Mouse (Mus musculus) hindbrain, embryonic 16.5 days (tissue): Measurements from ENCODE around the gene Tmem139. TPM values are rescaled to one million over a fixed set of nuclear protein-coding genes. Genes with fewer than 3 reads are reported as not detected.

Source experiments
- ATAC-seq: fragments of 200-750 bp; cut with Nextera tagmentation; 2 replicates; pipeline ENCODE4 v1.8.0; 2017; ENCODE audit warnings: moderate TSS enrichment, moderate library complexity
- H3K27ac ChIP-seq: fragments of 300-500 bp; sonication (generic); 2 replicates; pipeline ENCODE4 v1.5.1; 2014; ENCODE audit warnings: low read depth, mild to moderate bottlenecking, control low read depth, low read length, moderate library complexity
- H3K27me3 ChIP-seq: fragments of 300-500 bp; sonication (generic); replicated peaks from 2 replicates; pipeline ENCODE4 v1.6.1; 2014; ENCODE audit warnings: low read length; ENCODE audit not compliant: control insufficient read depth, insufficient read depth
- H3K36me3 ChIP-seq: fragments of 300-500 bp; sonication (generic); 2 replicates; pipeline ENCODE4 v1.6.1; 2014; ENCODE audit warnings: mild to moderate bottlenecking, low read length, moderate library complexity, mixed read lengths; ENCODE audit not compliant: control insufficient read depth, insufficient read depth
- H3K4me1 ChIP-seq: fragments of 300-500 bp; sonication (generic); 2 replicates; pipeline ENCODE4 v1.6.1; 2014; ENCODE audit warnings: low read depth, low read length; ENCODE audit not compliant: control insufficient read depth, insufficient read depth
- H3K4me2 ChIP-seq: fragments of 300-500 bp; sonication (generic); 2 replicates; pipeline ENCODE4 v1.6.1; 2014; ENCODE audit warnings: mild to moderate bottlenecking, low read length, control low read depth, moderate library complexity
- H3K4me3 ChIP-seq: fragments of 300-500 bp; sonication (generic); 2 replicates; pipeline ENCODE4 v1.5.1; 2014; ENCODE audit warnings: mild to moderate bottlenecking, low read length, control low read depth, moderate library complexity
- H3K9ac ChIP-seq: fragments of 300-500 bp; sonication (generic); 2 replicates; pipeline ENCODE4 v1.6.1; 2014; ENCODE audit warnings: low read depth, mild to moderate bottlenecking, control low read depth, low read length, moderate library complexity
- H3K9me3 ChIP-seq: fragments of 300-500 bp; sonication (generic); 2 replicates; pipeline ENCODE4 v1.6.1; 2014; ENCODE audit warnings: mild to moderate bottlenecking, low read length, moderate library complexity; ENCODE audit not compliant: control insufficient read depth
- WGBS: fragments of 180-500 bp; shearing (Covaris S2); extraction: QIAGEN DNeasy Blood & Tissue Kit; methylation state at CpG from one replicate; pipeline ENCODE4 v1.1.7; 2014; 5-methylcytosine and 5-hydroxymethylcytosine counted together
- polyA plus RNA-seq: library from polyadenylated mRNA; unstranded; fragments of >200 nt; fragmentation: Nextera tagmentation; extraction: Ambion mirVana; gene quantifications from 2 replicates; pipeline ENCODE4 v1.2.1, GENCODE M21; 2015

The Tmem139 gene
- polyA plus RNA-seq, 1 experiment from 2014 or later, result 0.14 TPM

DNA sequence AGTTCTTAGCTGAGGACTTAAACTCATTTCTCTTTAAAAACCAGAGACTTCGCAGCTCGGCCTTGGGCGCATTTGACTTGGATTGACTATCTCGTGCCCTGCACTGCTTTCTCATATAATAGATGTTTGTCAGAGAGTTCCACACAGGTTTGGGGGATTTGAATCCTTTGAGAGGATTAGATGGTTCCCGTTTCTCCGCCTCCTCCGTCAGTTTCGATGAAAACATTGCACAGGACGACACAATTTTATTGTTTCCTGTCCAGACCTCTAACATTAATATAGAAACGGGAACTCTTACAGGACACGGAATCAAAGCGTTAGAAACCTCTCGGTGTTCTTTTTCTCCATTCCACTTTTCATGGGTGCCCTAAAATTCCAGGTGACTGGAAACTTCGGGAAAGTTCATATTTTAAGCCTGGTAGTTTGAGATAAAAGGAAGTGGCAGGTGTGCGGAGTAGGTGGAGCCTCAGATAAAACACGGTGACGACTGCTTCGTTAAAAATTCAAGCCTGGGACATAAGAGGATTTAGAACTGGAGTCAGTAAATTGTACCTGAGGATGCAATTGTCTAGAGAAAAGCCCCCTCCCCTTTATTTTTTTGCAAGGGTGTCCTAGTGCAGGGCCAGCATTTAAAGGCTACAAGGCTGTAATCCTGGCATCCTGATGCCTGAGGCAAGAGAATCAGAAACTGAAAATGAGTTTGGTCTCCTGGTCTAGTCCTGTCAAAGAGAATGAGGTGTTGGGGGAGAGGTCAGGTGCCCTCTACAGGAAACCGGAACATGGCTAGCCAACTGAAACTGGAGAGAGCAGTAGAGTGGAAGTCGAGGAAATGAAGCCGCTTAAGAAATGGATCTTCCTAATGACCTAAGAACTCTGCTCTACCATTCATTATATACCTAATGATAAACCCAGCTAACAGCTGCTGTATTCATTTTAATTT, 3.9 kb downstream of the Tmem139 start:
- ATAC-seq, result no peak

DNA sequence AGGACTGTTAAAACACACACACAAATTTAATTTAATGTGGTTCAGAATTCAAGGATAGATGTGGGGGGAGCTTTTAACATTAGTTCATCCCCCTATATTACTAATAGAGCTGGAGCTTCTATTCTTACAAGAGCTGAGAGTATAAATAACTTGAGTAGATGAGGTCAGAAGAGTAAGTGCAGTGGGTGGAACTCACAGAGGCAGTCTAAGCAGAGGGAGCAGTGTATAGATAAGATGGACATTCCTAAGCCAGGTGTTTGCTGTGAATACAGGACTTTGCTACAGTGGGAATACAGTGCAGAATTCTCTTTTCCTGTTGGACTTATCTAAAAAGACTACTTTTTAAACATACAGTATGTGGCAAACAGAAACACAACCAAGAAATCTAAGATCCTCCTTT, 9.0 kb downstream of the Tmem139 start:
- no peak for ATAC-seq
- Histone ChIP-seq H3K9me3 (no peaks in the 10 kb centered on the region), H3K4me2 (no peak overlapping the region), H3K4me3 (no peak overlapping the region), H3K27ac (no peak overlapping the region), H3K9ac (no peak overlapping the region), H3K4me1 (peaks cover 4% of the 10 kb centered on the region), H3K27me3 (no peaks in the 10 kb centered on the region), H3K36me3 (peaks cover 34% of the 10 kb centered on the region)

More for the DNA sequence above, 3.9 kb downstream of the Tmem139 start:
- Histone ChIP-seq H3K4me3 (peak overlapping the region; percentile 93), H3K4me2 (peak overlapping the region; percentile 75), H3K9me3 (no peaks in the 10 kb centered on the region), H3K4me1 (peaks cover 7% of the 10 kb centered on the region), H3K27ac (peak overlapping the region; percentile 92), H3K27me3 (no peaks in the 10 kb centered on the region), H3K9ac (peak overlapping the region; percentile 98), H3K36me3 (peaks cover 21% of the 10 kb centered on the region)
- WGBS, result under 1% methylated on average over 21 of the region's 21 CpGs

DNA sequence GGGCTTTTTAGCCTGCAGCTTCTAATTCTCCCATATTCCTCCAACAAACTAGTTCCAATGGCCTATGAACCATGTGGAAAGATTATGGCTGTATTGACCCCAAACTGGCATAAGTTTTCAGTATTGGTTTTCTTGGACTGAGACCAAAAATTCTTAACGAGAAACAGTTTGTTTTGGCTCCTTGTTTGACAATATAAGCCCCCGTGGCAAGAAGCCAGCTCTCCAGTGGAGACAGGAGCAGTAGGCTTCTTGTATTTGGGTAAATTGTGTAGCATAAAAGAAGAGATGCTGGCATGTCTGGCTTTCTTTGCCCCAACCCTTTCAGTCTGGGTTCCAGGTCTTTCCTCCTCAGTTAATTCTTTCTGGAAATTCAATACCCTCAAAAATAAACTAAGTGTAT, 14.4 kb downstream of the Tmem139 start:
- Histone ChIP-seq H3K27me3 (no peaks in the 10 kb centered on the region), H3K27ac (no peak overlapping the region), H3K4me1 (no peaks in the 10 kb centered on the region), H3K4me2 (no peak overlapping the region), H3K9ac (no peak overlapping the region), H3K36me3 (peaks cover 41% of the 10 kb centered on the region), H3K9me3 (no peaks in the 10 kb centered on the region), H3K4me3 (no peak overlapping the region)
- ATAC-seq, result no peak
- 43% methylated on average over 2 of the region's 2 CpGs for WGBS

DNA sequence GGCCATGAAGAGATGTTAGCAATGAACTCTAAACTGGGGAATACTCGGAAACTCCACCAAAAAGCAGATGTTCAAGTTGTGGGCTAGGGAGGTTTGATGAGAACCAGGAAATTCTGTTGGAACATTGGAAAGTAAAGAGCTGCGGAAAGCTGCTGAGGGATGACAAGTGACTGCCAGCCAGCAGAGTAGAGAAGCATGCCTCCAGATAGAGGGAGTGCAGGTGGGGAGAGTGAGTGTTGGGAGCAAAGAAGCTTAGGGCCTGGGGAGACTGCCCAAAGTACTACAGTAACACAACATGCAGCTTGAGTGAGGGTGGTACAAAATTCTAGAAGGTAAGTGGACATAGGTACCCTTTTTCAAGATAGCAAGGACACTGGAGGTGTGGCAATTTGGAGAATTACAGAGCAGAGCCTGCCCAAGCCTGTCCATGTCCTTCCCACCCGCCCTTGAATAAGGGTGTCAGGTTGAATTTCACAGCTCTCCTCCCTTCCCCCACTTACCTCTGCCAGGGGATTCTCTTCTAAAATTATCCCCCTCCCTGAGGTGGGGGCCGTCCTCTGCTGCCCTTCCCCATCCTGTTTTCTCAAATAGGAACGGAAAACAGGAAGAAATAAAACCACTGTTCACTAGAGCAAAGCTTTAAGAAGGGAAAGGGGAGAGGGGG, 21.2 kb downstream of the Tmem139 start:
- H3K36me3 ChIP-seq, result peaks cover 16% of the 10 kb centered on the region

DNA sequence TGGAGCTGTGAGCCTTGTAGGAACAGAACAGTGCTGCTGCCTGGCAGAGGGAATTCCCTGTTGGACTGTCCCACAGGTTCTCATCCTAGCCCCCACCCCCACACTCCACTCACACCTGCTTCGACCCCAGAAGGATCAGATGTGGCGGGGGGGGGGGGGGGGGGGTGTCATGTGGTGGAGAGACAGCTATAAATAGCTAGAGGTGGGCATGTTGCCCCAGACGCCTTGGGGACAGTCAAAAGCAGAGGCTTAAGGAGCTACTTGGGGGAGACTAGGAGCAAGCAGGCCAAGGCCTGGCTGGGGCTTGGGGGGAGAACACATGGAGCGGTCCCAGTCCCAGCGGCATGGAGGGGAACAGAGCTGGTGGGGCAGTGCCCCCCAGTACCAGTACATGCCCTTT, 24.7 kb downstream of the Tmem139 start, which contains the start of gene Clcn1:
Gene Clcn1, plus strand, starts transcription at position 238 of the 400 bp plus-strand sequence.
- H3K9me3 ChIP-seq, result no peaks in the 10 kb centered on the region
- peaks cover 4% of the 10 kb centered on the region; the same call in 1 of the 2 replicates for H3K36me3 ChIP-seq
- no peak within 1 kb of the TSS for H3K27ac ChIP-seq
- no peaks in the 10 kb centered on the region for H3K27me3 ChIP-seq
- H3K4me3 ChIP-seq, result no peak within 1 kb of the TSS
- no peak within 1 kb of the TSS for H3K4me2 ChIP-seq
- peak; percentile 46; the same call in 1 of the 2 replicates for ATAC-seq
- no peaks in the 10 kb centered on the region for H3K4me1 ChIP-seq
- H3K9ac ChIP-seq, result no peak within 1 kb of the TSS
- WGBS, result 72% methylated on average over 4 of the region's 5 CpGs

More for the DNA sequence above, 21.2 kb downstream of the Tmem139 start:
- Histone ChIP-seq H3K9me3 (no peaks in the 10 kb centered on the region), H3K4me2 (no peak overlapping the region), H3K27me3 (no peaks in the 10 kb centered on the region), H3K27ac (no peak overlapping the region), H3K4me3 (no peak overlapping the region), H3K4me1 (no peaks in the 10 kb centered on the region), H3K9ac (no peak overlapping the region)
- peak; percentile 19; the same call in 1 of the 2 replicates for ATAC-seq
- 84% methylated on average over 5 of the region's 5 CpGs for WGBS

DNA sequence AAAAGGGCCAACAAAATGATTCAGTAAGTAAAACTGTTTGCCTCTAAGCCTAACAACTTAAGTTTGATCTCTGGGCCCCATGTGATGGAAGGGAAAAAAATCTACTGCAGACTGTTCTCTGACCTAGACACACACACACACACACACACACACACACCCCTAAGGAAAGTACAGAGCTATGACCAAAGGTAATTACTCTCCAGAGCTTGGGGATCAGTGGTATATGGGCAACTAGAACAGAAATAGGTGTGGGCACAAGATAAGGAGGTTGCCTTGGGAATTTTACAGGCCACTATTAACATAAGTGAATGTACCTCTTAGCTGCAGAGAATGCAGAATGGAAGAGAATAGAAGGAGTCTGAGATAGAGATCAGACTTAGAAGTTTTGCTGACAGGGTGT, 25.8 kb downstream of the Tmem139 start:
- Histone ChIP-seq H3K4me2 (no peak overlapping the region), H3K27ac (no peak overlapping the region), H3K9me3 (no peaks in the 10 kb centered on the region), H3K4me3 (no peak overlapping the region), H3K27me3 (no peaks in the 10 kb centered on the region), H3K36me3 (peaks cover 4% of the 10 kb centered on the region; the same call in 1 of the 2 replicates), H3K4me1 (no peaks in the 10 kb centered on the region), H3K9ac (no peak overlapping the region)
- no peak for ATAC-seq

DNA sequence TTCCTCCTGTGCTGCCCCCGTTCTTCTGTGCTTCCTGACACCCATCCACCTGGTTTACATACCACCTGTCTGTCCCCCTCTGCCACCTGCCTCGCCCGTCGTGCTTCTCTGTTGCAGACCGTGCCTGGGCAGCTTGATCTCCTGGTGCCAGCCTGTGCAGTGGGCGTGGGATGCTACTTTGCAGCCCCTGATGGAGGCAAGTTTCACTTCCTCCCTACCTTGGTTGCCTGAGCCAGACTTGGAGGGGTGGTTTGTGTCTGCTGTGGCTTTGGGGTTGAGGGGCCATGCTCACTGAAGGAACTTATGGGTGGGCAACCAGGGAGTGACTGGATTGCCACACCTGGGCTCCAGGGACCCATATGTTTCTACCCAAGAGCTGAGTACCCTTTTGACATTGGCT, 31.6 kb downstream of the Tmem139 start:
- H3K4me3 ChIP-seq, result no peak overlapping the region
- no peak overlapping the region for H3K4me2 ChIP-seq
- H3K27me3 ChIP-seq, result no peaks in the 10 kb centered on the region
- H3K9ac ChIP-seq, result no peak overlapping the region
- H3K9me3 ChIP-seq, result no peaks in the 10 kb centered on the region
- no peaks in the 10 kb centered on the region for H3K4me1 ChIP-seq
- WGBS, result 91% methylated on average over 6 of the region's 6 CpGs
- no peaks in the 10 kb centered on the region for H3K36me3 ChIP-seq
- ATAC-seq, result no peak
- H3K27ac ChIP-seq, result no peak overlapping the region

DNA sequence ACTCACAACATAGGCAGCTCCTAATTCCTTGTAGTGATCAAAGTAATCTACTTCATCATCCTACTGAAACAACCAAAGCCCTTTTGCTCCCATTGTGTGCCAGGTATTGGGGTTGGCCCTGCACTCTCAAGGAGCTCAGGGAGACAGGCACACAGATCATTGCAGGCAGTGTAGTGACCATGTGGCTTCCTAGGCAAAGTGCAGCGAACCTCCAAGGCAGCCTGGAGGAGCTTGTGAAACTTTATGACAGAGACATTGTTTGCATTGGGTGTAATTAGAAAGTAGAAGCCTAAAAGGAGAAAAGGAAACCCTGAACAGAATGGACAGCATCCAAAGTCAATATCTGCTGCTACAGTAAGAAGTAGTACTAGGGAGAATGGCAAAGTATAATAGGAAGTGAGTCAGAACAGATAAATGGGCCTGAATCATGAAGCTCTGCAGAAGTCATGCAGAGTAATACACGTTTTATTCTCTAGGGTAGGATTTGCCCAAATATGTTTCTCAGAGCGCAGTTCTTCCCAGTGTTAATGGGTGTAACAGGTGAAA, 33.9 kb downstream of the Tmem139 start:
- Histone ChIP-seq H3K4me1 (no peaks in the 10 kb centered on the region), H3K4me3 (no peak overlapping the region), H3K9ac (no peak overlapping the region), H3K4me2 (no peak overlapping the region), H3K9me3 (no peaks in the 10 kb centered on the region), H3K27ac (no peak overlapping the region), H3K36me3 (peaks cover 3% of the 10 kb centered on the region; the same call in 1 of the 2 replicates), H3K27me3 (no peaks in the 10 kb centered on the region)
- no peak for ATAC-seq
- 86% methylated on average over 3 of the region's 3 CpGs for WGBS

DNA sequence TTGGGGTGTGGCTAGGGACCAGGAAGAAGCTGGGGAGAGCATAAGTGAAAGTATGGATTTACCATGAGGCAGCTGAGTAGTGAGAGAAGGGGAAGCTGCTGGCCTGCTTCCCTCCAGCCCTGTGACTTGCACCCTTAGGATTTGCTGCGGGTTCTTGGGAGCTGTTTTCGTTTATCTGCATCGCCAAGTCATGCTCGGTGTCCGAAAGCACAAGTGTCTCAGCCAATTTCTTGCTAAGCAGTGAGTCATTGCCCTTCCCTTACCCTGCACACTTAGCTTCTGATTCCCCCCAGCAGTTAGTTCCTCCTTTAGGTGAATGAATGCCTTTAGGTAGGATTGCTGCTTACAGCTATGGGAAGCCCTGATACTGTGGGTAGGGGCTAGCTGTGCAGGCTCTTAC, 37.6 kb downstream of the Tmem139 start:
- Histone ChIP-seq H3K36me3 (peaks cover 3% of the 10 kb centered on the region; the same call in 1 of the 2 replicates), H3K9me3 (no peaks in the 10 kb centered on the region)

More for the DNA sequence above, 37.6 kb downstream of the Tmem139 start:
- no peaks in the 10 kb centered on the region for H3K4me1 ChIP-seq
- H3K27ac ChIP-seq, result no peak overlapping the region
- 97% methylated on average over 5 of the region's 5 CpGs for WGBS
- H3K4me2 ChIP-seq, result no peak overlapping the region
- H3K4me3 ChIP-seq, result no peak overlapping the region
- no peak for ATAC-seq
- H3K9ac ChIP-seq, result no peak overlapping the region
- no peaks in the 10 kb centered on the region for H3K27me3 ChIP-seq
